Mouse (Mus musculus) hindbrain, embryonic 16.5 days (tissue): ENCODE measurements around the gene Krt20. TPM values are rescaled to one million over a fixed set of nuclear protein-coding genes. Genes with fewer than 3 reads are reported as not detected.

Experiments
- ATAC-seq: fragments of 200-750 bp; cut with Nextera tagmentation; 2 replicates; pipeline ENCODE4 v1.8.0; 2017; ENCODE audit warnings: moderate TSS enrichment, moderate library complexity
- H3K27ac ChIP-seq: fragments of 300-500 bp; sonication (generic); 2 replicates; pipeline ENCODE4 v1.5.1; 2014; ENCODE audit warnings: low read depth, mild to moderate bottlenecking, control low read depth, low read length, moderate library complexity
- H3K27me3 ChIP-seq: fragments of 300-500 bp; sonication (generic); replicated peaks from 2 replicates; pipeline ENCODE4 v1.6.1; 2014; ENCODE audit warnings: low read length; ENCODE audit not compliant: control insufficient read depth, insufficient read depth
- H3K36me3 ChIP-seq: fragments of 300-500 bp; sonication (generic); 2 replicates; pipeline ENCODE4 v1.6.1; 2014; ENCODE audit warnings: mild to moderate bottlenecking, low read length, moderate library complexity, mixed read lengths; ENCODE audit not compliant: control insufficient read depth, insufficient read depth
- H3K4me1 ChIP-seq: fragments of 300-500 bp; sonication (generic); 2 replicates; pipeline ENCODE4 v1.6.1; 2014; ENCODE audit warnings: low read depth, low read length; ENCODE audit not compliant: control insufficient read depth, insufficient read depth
- H3K4me2 ChIP-seq: fragments of 300-500 bp; sonication (generic); 2 replicates; pipeline ENCODE4 v1.6.1; 2014; ENCODE audit warnings: mild to moderate bottlenecking, low read length, control low read depth, moderate library complexity
- H3K4me3 ChIP-seq: fragments of 300-500 bp; sonication (generic); 2 replicates; pipeline ENCODE4 v1.5.1; 2014; ENCODE audit warnings: mild to moderate bottlenecking, low read length, control low read depth, moderate library complexity
- H3K9ac ChIP-seq: fragments of 300-500 bp; sonication (generic); 2 replicates; pipeline ENCODE4 v1.6.1; 2014; ENCODE audit warnings: low read depth, mild to moderate bottlenecking, control low read depth, low read length, moderate library complexity
- H3K9me3 ChIP-seq: fragments of 300-500 bp; sonication (generic); 2 replicates; pipeline ENCODE4 v1.6.1; 2014; ENCODE audit warnings: mild to moderate bottlenecking, low read length, moderate library complexity; ENCODE audit not compliant: control insufficient read depth
- WGBS: fragments of 180-500 bp; shearing (Covaris S2); extraction: QIAGEN DNeasy Blood & Tissue Kit; methylation state at CpG from one replicate; pipeline ENCODE4 v1.1.7; 2014; 5-methylcytosine and 5-hydroxymethylcytosine counted together
- polyA plus RNA-seq: library from polyadenylated mRNA; unstranded; fragments of >200 nt; fragmentation: Nextera tagmentation; extraction: Ambion mirVana; gene quantifications from 2 replicates; pipeline ENCODE4 v1.2.1, GENCODE M21; 2015

The Krt20 gene
- polyA plus RNA-seq, 1 experiment from 2014 or later = 0.10 TPM

DNA sequence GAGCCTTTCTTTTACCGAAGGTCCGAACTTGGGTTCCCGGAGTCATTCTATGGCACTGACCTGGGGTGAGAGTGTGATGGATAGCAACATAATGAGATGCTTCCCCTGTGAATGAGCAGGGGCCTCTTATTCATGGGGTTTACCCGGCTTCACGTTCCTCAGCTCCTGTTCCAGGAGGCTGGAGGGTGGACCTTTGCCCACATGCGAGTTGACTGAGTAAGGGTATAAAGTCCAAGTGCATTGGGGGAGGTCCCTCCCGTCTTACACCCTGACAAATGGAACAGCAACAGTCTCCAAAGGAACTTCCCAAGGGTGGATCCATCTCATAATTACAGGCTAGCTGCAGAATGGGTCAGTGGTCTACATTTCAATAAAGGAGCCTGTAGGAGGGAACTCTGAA, 23.8 kb upstream of the Krt20 start:
- Histone ChIP-seq H3K9me3 (no peaks in the 10 kb centered on the region), H3K4me3 (no peak overlapping the region), H3K36me3 (no peaks in the 10 kb centered on the region), H3K4me1 (no peaks in the 10 kb centered on the region), H3K27me3 (peaks cover 2% of the 10 kb centered on the region), H3K9ac (no peak overlapping the region), H3K27ac (no peak overlapping the region), H3K4me2 (no peak overlapping the region)
- no peak for ATAC-seq
- 53% methylated on average over 7 of the region's 7 CpGs for WGBS

DNA sequence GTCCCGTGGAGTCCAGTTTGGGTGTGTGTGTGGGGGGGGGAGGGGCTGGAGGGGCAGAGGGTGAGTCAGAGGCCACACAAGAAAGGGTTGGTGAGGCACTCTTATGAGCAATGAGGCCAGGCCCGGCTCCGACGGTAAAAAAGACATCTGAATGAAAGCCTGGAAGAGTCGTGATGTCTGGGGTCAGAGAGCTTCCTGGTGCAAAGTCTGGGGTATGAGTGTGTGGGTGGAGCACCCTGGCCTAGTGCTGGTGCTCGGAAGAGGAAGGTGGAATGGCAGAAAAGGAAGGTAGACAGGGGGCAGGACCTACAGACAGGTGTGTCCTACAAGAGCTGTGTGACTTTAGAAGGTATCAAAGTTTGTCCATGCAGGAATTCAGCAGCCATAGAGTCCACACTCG, 20.9 kb upstream of the Krt20 start:
- 70% methylated on average over 7 of the region's 7 CpGs for WGBS

DNA sequence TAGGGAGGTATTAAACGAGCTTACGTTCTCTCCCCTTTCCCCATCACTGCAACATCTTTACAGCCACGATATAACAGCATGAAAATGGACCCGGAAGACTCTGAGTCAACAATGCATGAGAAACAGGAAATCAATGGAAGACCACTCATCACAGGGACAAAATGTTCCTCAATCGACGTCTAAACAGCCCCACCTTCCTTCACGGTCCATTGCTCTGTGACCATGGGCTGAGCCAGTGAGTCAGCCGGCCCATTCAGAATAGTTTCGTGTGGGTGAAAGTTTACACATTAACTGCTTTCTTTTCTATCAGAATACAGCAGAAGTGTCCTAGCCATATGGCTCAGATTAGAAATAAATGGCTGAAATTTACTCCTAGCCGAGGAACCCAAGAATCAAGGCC, 16.8 kb upstream of the Krt20 start:
- no peaks in the 10 kb centered on the region for H3K9me3 ChIP-seq
- H3K27me3 ChIP-seq = no peaks in the 10 kb centered on the region
- H3K4me2 ChIP-seq = no peak overlapping the region
- H3K27ac ChIP-seq = no peak overlapping the region
- no peaks in the 10 kb centered on the region for H3K36me3 ChIP-seq
- H3K4me1 ChIP-seq = no peaks in the 10 kb centered on the region
- no peak for ATAC-seq
- no peak overlapping the region for H3K9ac ChIP-seq
- H3K4me3 ChIP-seq = no peak overlapping the region
- WGBS = 58% methylated on average over 10 of the region's 10 CpGs

More for the DNA sequence above, 20.9 kb upstream of the Krt20 start:
- Histone ChIP-seq H3K4me2 (no peak overlapping the region), H3K27ac (no peak overlapping the region), H3K27me3 (peaks cover 2% of the 10 kb centered on the region), H3K9ac (no peak overlapping the region), H3K4me1 (no peaks in the 10 kb centered on the region), H3K36me3 (no peaks in the 10 kb centered on the region), H3K4me3 (no peak overlapping the region), H3K9me3 (no peaks in the 10 kb centered on the region)
- ATAC-seq = no peak

DNA sequence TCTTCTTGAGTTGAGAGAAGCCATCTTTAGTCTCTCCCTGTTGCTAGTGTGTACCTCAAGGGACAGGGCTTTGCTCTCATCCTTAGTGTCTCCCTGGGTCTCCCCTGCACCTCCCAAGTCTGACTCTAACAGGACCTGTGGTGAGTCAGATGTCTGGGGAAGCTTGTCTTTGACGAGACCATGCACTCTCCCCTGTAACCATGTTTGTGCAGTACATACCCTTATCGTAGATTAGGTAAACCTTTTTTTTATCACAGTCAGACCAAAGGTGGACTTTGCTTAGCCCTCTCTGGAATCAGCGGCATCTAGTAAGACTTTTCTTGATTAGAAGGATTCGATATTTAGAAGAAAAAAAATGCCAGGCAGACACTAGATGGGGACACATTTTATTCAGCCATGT, 16.1 kb upstream of the Krt20 start:
- no peak overlapping the region for H3K9ac ChIP-seq
- no peaks in the 10 kb centered on the region for H3K36me3 ChIP-seq
- no peaks in the 10 kb centered on the region for H3K9me3 ChIP-seq
- H3K4me2 ChIP-seq = no peak overlapping the region
- 87% methylated on average over 4 of the region's 4 CpGs for WGBS
- H3K27me3 ChIP-seq = no peaks in the 10 kb centered on the region
- no peak overlapping the region for H3K27ac ChIP-seq
- no peaks in the 10 kb centered on the region for H3K4me1 ChIP-seq
- no peak for ATAC-seq
- no peak overlapping the region for H3K4me3 ChIP-seq

GRCm38 (mm10) chr11:99448769-99449168, 10.8 kb upstream of the Krt20 start:
- H3K27me3 ChIP-seq = no peaks in the 10 kb centered on the region
- ATAC-seq = no peak
- H3K9me3 ChIP-seq = no peaks in the 10 kb centered on the region
- no peak overlapping the region for H3K27ac ChIP-seq
- H3K9ac ChIP-seq = no peak overlapping the region
- no peaks in the 10 kb centered on the region for H3K36me3 ChIP-seq
- 78% methylated on average over 2 of the region's 2 CpGs for WGBS
- no peaks in the 10 kb centered on the region for H3K4me1 ChIP-seq
- no peak overlapping the region for H3K4me2 ChIP-seq
- H3K4me3 ChIP-seq = no peak overlapping the region

DNA sequence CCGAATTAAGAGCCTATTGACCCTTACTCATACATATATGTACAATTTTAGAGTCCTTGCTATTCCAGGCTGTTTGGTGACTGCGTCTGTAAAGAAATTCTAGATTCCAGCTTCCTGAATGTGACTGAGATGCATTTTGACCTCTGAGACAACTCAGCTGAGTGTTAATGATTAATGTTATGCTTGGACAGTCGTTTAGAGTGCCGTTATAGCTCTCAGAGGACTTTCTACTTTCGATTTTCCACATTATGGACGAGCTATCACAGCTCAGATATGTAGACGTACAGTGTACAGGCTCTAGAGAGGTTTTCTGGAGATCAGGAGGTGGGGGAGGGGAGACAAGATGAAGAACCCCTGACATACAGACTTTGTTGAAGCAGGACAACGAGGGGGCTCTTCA, 3.3 kb upstream of the Krt20 start:
- 66% methylated on average over 8 of the region's 8 CpGs for WGBS
- Histone ChIP-seq H3K27ac (no peak overlapping the region), H3K4me1 (no peaks in the 10 kb centered on the region), H3K27me3 (no peaks in the 10 kb centered on the region), H3K9ac (no peak overlapping the region), H3K9me3 (no peaks in the 10 kb centered on the region), H3K4me2 (no peak overlapping the region), H3K36me3 (no peaks in the 10 kb centered on the region), H3K4me3 (no peak overlapping the region)
- ATAC-seq = no peak

DNA sequence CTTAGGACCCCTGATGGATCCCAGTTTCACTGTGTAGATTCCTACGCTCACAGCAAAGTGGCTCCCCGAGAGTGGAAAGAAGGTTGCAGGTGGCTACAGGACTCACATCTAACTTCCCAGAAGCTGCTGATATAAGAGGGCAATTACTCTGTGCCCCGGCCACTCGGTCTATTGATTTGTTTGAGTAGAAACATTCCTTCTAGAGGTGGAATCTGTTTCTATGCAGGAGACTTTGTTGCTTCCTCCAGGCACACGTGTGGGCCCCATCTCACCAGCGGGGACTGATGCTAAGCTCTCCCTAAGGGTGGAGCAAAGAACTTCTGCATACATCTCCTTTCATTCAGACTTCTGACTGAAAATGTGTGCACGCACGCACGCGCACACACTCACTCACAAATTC, 1.5 kb upstream of the Krt20 start:
- no peak overlapping the region for H3K4me2 ChIP-seq
- no peak for ATAC-seq
- H3K4me1 ChIP-seq = no peaks in the 10 kb centered on the region
- H3K27me3 ChIP-seq = no peaks in the 10 kb centered on the region
- no peak overlapping the region for H3K4me3 ChIP-seq
- H3K9me3 ChIP-seq = no peaks in the 10 kb centered on the region
- 74% methylated on average over 10 of the region's 10 CpGs for WGBS
- no peak overlapping the region for H3K9ac ChIP-seq
- no peak overlapping the region for H3K27ac ChIP-seq
- no peaks in the 10 kb centered on the region for H3K36me3 ChIP-seq

DNA sequence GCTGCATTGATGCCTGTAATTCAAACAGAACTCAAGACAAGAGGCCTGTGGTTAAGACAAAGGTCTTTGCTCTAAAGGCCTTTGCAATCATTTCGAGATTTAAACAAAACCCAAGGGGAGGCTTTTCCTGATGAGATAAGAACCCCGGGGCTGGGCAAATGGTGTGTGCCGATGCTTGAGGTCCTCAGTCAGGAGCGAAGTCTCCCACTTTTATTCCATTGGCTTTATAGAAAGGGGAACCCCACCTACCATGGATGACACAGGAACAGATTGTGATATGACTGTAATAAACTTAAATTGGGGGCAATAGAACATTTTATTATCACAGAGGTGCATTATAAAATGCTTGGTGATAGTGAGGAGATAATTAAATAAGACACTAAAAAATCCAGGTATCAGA, 1.3 kb downstream of the Krt20 start:
- WGBS = 79% methylated on average over 4 of the region's 4 CpGs
- Histone ChIP-seq H3K27ac (no peak overlapping the region), H3K4me1 (no peaks in the 10 kb centered on the region)

GRCm38 (mm10) chr11:99430670-99431069, 7.3 kb downstream of the Krt20 start:
- Histone ChIP-seq H3K27ac (no peak overlapping the region), H3K4me3 (no peak overlapping the region), H3K27me3 (no peaks in the 10 kb centered on the region), H3K4me1 (no peaks in the 10 kb centered on the region), H3K36me3 (no peaks in the 10 kb centered on the region), H3K9ac (no peak overlapping the region), H3K4me2 (no peak overlapping the region), H3K9me3 (no peaks in the 10 kb centered on the region)
- 35% methylated on average over 12 of the region's 12 CpGs for WGBS
- no peak for ATAC-seq

More for the DNA sequence above, 1.3 kb downstream of the Krt20 start:
- Histone ChIP-seq H3K36me3 (no peaks in the 10 kb centered on the region), H3K4me2 (no peak overlapping the region), H3K4me3 (no peak overlapping the region), H3K9me3 (no peaks in the 10 kb centered on the region), H3K9ac (no peak overlapping the region), H3K27me3 (no peaks in the 10 kb centered on the region)
- ATAC-seq = no peak

DNA sequence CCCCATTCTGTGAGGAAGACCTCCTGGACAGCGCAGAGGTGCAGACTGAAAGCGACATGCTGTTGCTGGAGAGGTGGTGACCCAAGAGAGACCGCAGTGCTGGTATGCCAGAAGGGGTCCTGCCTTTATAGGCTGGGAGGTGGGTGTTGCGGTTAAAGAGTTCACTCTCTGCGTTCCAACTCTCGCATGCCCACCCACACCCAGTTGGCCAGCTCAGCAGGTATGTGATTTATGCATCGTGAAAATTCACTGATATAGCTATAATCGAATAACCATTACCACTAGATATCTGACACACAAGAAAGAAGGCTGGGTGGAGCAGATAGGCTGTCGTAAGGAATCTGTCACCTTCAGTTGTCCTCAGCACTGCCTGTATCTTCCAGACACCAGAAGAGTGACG, 15.8 kb downstream of the Krt20 start, which contains the start of gene Krt12:
Gene Krt12 (minus strand): TSS at position 101 of the 400 bp plus-strand sequence.
- no peaks in the 10 kb centered on the region for H3K4me1 ChIP-seq
- H3K27ac ChIP-seq = no peak within 1 kb of the TSS
- no peaks in the 10 kb centered on the region for H3K36me3 ChIP-seq
- ATAC-seq = no peak
- no peak within 1 kb of the TSS for H3K4me2 ChIP-seq
- H3K27me3 ChIP-seq = 0 out of 2 replicates have a peak, but pooled peaks cover 3% of the 10 kb centered on the region
- no peaks in the 10 kb centered on the region for H3K9me3 ChIP-seq
- H3K9ac ChIP-seq = no peak within 1 kb of the TSS
- WGBS = 84% methylated on average over 10 of the region's 10 CpGs
- no peak within 1 kb of the TSS for H3K4me3 ChIP-seq
